Mouse (Mus musculus) stomach, adult 2 months (tissue): ENCODE measurements around the gene Olfr1278. TPM values are rescaled to one million over a fixed set of nuclear protein-coding genes. Genes with fewer than 3 reads are reported as not detected.

Experiments used
- polyA plus RNA-seq: library from polyadenylated mRNA; depleted of rRNA; stranded (reverse); fragments of >200 nt; gene quantifications from 2 replicates; pipeline ENCODE4 v1.2.3, GENCODE M21; 2012; rRNA removed

Olfr1278 gene
- polyA plus RNA-seq: not detected in 2 replicates

DNA sequence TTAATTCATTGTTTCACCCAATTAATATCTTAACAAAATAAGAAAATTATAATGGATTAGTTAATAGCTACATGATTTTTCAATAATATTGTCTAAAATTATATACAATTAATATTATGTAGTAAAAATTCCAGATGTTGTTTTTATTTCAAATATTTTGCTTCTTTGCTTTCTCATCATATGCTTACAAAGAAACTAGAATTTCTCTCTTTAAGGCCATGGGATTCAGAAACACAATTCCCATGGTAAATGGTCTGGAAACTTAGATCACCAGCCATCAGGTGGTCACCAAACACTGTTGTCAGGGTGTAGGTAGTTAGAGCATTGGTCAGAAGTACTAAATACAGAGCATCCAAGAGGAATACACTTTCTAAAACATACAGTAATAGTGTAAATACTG, at the start of gene Olfr1278:
TSS of gene Olfr1278 (plus strand) at position 301 of the 400 bp plus-strand sequence.

DNA sequence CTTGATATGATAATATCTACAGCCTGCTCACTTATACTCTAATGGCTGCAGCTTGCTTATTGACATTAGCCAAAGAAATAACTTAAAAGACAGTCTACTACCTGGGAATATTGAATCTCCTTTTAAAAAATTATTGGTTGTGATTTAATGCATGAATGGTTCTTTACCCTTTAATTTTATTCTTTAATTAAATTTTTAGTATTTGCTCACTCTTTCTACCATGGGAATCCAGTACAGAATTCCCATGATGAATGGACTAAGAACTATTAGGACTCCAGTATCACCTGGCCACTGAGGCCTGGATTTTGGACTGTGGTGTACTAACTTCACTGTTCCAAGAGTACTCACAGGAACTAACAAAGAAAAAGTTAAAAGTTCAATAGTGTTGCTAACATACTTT, 35.7 kb upstream of the Olfr1278 start, which contains the start of gene Olfr1276:
TSS of gene Olfr1276 (plus strand) at position 301 of the 400 bp plus-strand sequence.

DNA sequence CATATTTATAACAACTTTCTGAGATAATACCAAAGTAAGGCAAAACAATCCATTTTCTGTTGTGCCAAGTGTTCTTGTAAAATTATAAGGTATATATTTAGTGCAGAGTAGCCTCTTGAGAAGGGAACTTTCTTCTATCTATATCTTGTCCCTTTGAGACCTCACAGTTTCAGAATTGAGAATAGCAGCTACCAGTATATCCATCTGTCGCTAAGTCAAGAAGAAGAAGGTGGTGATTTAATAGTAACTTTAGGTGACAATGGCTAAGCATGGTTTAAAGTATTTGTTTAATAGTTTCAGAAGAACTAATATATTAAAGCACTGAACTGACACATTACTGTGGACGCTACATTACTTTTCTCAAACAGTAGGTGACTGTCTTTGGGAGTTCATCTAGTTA, 15.9 kb upstream of the Olfr1278 start, which contains the start of gene Olfr1277:
TSS of gene Olfr1277 (minus strand) at position 101 of the 400 bp plus-strand sequence.

DNA sequence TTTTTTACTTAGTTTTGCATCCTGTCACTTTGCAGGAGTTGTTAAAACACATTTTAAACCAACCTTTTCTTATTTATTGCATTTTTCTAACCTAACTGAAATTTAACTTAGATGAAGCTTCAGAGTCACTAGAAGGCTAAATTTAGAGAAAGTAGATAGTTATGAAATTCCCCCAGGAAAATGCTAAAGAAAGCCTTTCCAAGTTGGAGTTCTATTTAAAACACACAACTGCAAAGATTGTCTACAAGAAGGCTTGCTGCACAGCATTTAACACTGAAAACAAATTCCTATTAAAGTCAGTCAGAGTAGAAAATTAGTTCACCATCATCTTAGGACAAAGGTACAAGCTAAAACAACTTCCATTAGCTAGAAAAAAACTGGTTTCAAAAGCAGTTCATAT, 10.4 kb downstream of the Olfr1278 start, which contains the start of gene Olfr1279:
TSS of gene Olfr1279 (plus strand) at position 262 of the 400 bp plus-strand sequence.

DNA sequence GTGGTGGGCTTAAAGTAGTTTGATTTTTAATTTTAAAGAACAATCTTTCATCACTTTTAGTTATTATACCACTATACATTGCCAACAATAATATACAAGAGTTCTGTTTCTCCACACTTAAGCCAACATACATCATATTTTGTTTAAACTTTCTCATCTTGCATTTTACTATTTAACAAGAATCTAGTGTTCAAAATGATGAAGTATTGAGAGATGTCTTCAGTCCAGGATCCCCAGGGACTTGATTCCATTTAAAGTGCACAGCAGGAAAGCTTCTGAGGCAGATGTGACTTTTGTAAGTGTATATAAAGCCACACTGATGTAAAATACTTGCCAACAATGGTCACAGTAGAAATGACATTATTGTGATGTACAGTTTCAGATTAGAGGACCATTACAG, 23.8 kb downstream of the Olfr1278 start, which contains the start of gene Olfr1280:
TSS of gene Olfr1280 (plus strand) at position 301 of the 400 bp plus-strand sequence.

DNA sequence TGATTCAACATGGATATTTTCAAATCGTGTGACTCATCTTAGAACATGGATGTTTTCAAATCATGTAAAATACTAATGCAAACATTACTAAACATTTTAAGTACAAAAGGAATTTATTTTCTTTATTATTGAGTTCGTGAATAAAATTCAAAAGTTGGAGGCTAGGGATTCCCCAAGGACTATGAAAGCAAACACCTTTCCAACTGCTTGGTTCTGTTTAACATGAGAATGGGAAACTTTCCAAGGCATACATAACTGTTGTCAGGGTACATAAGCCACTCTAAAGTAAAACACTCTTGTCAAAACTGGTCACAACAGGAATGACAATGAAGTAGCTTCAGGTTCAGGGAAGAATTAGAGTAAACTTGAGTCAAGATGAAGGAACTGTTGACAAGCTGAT, 36.3 kb downstream of the Olfr1278 start, which contains the start of gene Olfr1281:
TSS of gene Olfr1281 (plus strand) at position 301 of the 400 bp plus-strand sequence.

DNA sequence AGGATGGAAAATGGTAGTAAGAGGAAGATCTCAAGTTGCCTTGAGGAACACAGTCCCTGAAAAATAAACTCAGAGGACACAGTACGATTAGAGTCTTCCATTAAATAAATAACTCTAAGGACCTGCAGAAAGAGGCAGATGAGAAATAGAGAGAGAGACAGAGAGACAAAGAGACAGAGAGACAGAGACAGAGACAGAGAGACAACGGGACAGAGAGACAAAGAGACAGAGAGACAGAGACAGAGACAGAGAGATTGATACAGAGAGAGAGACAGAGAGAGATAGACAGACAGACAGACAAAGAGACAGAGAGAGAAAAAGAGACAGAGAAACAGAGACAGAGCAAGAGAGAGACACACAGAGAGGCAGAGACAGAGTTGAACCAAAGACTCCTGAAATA, 46.0 kb downstream of the Olfr1278 start, which contains the start of gene Olfr1282:
TSS of gene Olfr1282 (minus strand) at position 101 of the 400 bp plus-strand sequence.

Other genes with a start within 250 kb of the Olfr1278 start
- not detected in 2 replicates for gene Gm13941, start 184.2 kb upstream of the Olfr1278 start, polyA plus RNA-seq
- not detected in 2 replicates for gene Gm15130, start 137.2 kb upstream of the Olfr1278 start, polyA plus RNA-seq
- gene 4930430A15Rik, start 60.5 kb upstream of the Olfr1278 start, polyA plus RNA-seq: not detected in 2 replicates
- not detected in 2 replicates for gene Olfr1275, start 54.9 kb upstream of the Olfr1278 start, polyA plus RNA-seq
- gene Olfr1276, start 35.6 kb upstream of the Olfr1278 start, polyA plus RNA-seq: not detected in 2 replicates
- gene Olfr1277, start 16.0 kb upstream of the Olfr1278 start, polyA plus RNA-seq: not detected in 2 replicates
- not detected in 2 replicates for gene Olfr1279, start 10.5 kb downstream of the Olfr1278 start, polyA plus RNA-seq
- not detected in 2 replicates for gene Olfr1280, start 23.9 kb downstream of the Olfr1278 start, polyA plus RNA-seq
- gene Olfr1281, start 36.4 kb downstream of the Olfr1278 start, polyA plus RNA-seq: not detected in 2 replicates
- not detected in 2 replicates for gene Olfr1282, start 45.9 kb downstream of the Olfr1278 start, polyA plus RNA-seq
- not detected in 2 replicates for gene Olfr1283, start 76.7 kb downstream of the Olfr1278 start, polyA plus RNA-seq
- not detected in 2 replicates for gene Olfr1284, start 85.4 kb downstream of the Olfr1278 start, polyA plus RNA-seq
- gene Olfr1286, start 133.0 kb downstream of the Olfr1278 start, polyA plus RNA-seq: not detected in 2 replicates
- not detected in 2 replicates for gene Olfr1287, start 159.0 kb downstream of the Olfr1278 start, polyA plus RNA-seq
- gene Olfr1288, start 184.0 kb downstream of the Olfr1278 start, polyA plus RNA-seq: not detected in 2 replicates
- gene Olfr1289, start 190.7 kb downstream of the Olfr1278 start, polyA plus RNA-seq: not detected in 2 replicates
- gene Olfr1290, start 203.7 kb downstream of the Olfr1278 start, polyA plus RNA-seq: not detected in 2 replicates
- gene Olfr1291-ps1, start 207.0 kb downstream of the Olfr1278 start, polyA plus RNA-seq: not detected in 2 replicates
- not detected in 2 replicates for gene Olfr1293-ps, start 235.1 kb downstream of the Olfr1278 start, polyA plus RNA-seq